Mouse (Mus musculus) limb, embryonic 14.5 days (tissue): Measurements from ENCODE around the gene Olfr1419. TPM values are rescaled to one million over a fixed set of nuclear protein-coding genes. Genes with fewer than 3 reads are reported as not detected.
"Not testable (repeated sequence)": the region's sequence is repeated elsewhere in the genome, so short reads cannot be mapped to it uniquely, and the experiment has no call there.

Source experiments
- ATAC-seq: fragments of 200-750 bp; cut with Nextera tagmentation; 2 replicates; pipeline ENCODE4 v1.8.0; 2017; ENCODE audit warnings: low read depth, moderate number of reproducible peaks, moderate TSS enrichment; ENCODE audit not compliant: low FRiP score
- DNase-seq: peaks from one replicate; pipeline ENCODE4 v3.0.0-alpha.2; 2015; ENCODE audit warnings: low spot score
- H3K27ac ChIP-seq: fragments of 300-500 bp; sonication (generic); replicated peaks from 2 replicates; pipeline ENCODE4 v1.5.1; 2014; ENCODE audit warnings: low read depth, mild to moderate bottlenecking, low read length, moderate library complexity, mixed read lengths
- H3K27me3 ChIP-seq: fragments of 300-500 bp; sonication (generic); 2 replicates; pipeline ENCODE4 v1.6.1; 2014; ENCODE audit warnings: low read length, mixed read lengths; ENCODE audit not compliant: control insufficient read depth, insufficient read depth
- H3K36me3 ChIP-seq: fragments of 300-500 bp; sonication (generic); 2 replicates; pipeline ENCODE4 v1.6.1; 2014; ENCODE audit warnings: mild to moderate bottlenecking, low read length, moderate library complexity, mixed read lengths; ENCODE audit not compliant: control insufficient read depth, insufficient read depth
- H3K4me1 ChIP-seq: fragments of 300-500 bp; sonication (generic); 2 replicates; pipeline ENCODE4 v1.6.1; 2014; ENCODE audit warnings: antibody characterized with exemption, low read length, mixed read lengths; ENCODE audit not compliant: control insufficient read depth, insufficient read depth
- H3K4me2 ChIP-seq: fragments of 300-500 bp; sonication (generic); replicated peaks from 2 replicates; pipeline ENCODE4 v1.6.1; 2014; ENCODE audit warnings: low read depth, mild to moderate bottlenecking, low read length, moderate library complexity; ENCODE audit not compliant: severe bottlenecking
- H3K4me3 ChIP-seq: fragments of 300-500 bp; sonication (generic); replicated peaks from 2 replicates; pipeline ENCODE4 v1.5.1; 2014; ENCODE audit warnings: low read length
- H3K9ac ChIP-seq: fragments of 300-500 bp; sonication (generic); 2 replicates; pipeline ENCODE4 v1.6.1; 2014; ENCODE audit warnings: mild to moderate bottlenecking, low read depth, low read length, moderate library complexity; ENCODE audit not compliant: severe bottlenecking
- H3K9me3 ChIP-seq: fragments of 300-500 bp; sonication (generic); 2 replicates; pipeline ENCODE4 v1.6.1; 2016; ENCODE audit warnings: low read length; ENCODE audit not compliant: control insufficient read depth
- POLR2A ChIP-seq: fragments of 200-500 bp; IDR thresholded peaks from 2 replicates; pipeline ENCODE4 v1.8.0; 2012; ENCODE audit warnings: inconsistent platforms, mild to moderate bottlenecking, moderate library complexity, borderline replicate concordance; ENCODE audit not compliant: insufficient read depth, insufficient read length; ENCODE audit errors: extremely low read depth
- WGBS: fragments of 180-500 bp; shearing (Covaris S2); extraction: QIAGEN DNeasy Blood & Tissue Kit; methylation state at CpG from one replicate; pipeline ENCODE4 v1.1.7; 2014; 5-methylcytosine and 5-hydroxymethylcytosine counted together
- polyA plus RNA-seq, 2 experiments: library from polyadenylated mRNA; depleted of rRNA in 1 of 2; stranded (reverse) in 1 of 2; unstranded in 1 of 2; fragments of >200 nt; fragmentation: Nextera tagmentation in 1 of 2; extraction: Ambion mirVana in 1 of 2; gene quantifications; 2 replicates each; pipeline versions ENCODE4 v1.2.1 to v1.2.3; 2012 to 2014

Olfr1419 gene
- 0.06 TPM in 1 of 2 replicates, not detected in the other for polyA plus RNA-seq (2012; rRNA removed)
- not detected in 2 replicates for polyA plus RNA-seq (2014; fragmentation: Nextera tagmentation; extraction: Ambion mirVana)

DNA sequence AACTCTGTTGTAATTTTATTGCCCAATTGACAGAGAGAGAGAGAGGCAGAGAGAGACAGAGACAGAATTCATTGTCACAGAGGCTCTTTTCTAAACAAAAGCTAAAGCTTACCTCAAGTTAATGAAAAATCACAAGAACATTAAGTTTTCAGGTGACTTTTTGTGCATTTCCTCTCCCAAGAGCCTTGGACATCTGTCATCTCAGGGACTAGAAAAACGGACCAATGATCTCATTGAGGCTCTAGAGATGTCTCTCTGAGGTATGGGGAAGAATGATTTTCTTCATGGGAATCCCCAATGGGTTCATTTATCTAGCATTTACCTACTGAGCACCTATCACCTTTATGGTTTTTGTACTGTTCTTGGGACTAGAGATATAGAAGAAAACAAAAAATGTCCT, at the start of gene Olfr1419:
Olfr1419 (minus strand) TSS at position 101 of the 400 bp plus-strand sequence.
- Histone ChIP-seq H3K36me3 (no peaks in the 10 kb centered on the region), H3K4me1 (no peaks in the 10 kb centered on the region), H3K9me3 (no peaks in the 10 kb centered on the region), H3K9ac (no peak within 1 kb of the TSS), H3K4me2 (no peak within 1 kb of the TSS), H3K4me3 (no peak within 1 kb of the TSS), H3K27ac (no peak within 1 kb of the TSS), H3K27me3 (no peaks in the 10 kb centered on the region)
- no peak for TF ChIP-seq POLR2A
- ATAC-seq (no peak), DNase-seq (no peak)
- WGBS: 49% methylated on average over 1 of the region's 1 CpGs

DNA sequence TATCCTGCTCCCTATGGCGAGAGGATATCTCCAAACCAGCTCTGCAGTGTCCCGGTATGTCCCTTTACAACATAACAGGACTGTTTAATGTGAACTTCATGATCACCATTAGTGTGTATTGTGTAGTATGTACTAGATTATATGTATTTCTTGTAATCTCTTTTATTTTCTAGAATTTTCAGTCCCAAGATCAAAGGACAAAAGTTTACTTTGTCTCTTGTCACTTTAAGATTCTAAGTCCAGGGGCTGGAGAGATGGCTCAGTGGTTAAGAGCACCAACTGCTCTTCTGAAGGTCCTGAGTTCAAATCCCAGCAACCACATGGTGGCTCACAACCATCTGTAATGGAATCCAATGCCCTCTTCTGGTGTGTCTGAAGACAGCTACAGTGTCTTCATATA, 47.6 kb upstream of the Olfr1419 start:
- not testable (repeated sequence) for H3K9me3 ChIP-seq, H3K9ac ChIP-seq, H3K4me1 ChIP-seq, H3K27me3 ChIP-seq, DNase-seq, H3K27ac ChIP-seq, H3K4me3 ChIP-seq, ATAC-seq, H3K4me2 ChIP-seq
- 100% methylated on average over 2 of the region's 2 CpGs for WGBS
- H3K36me3 ChIP-seq: peaks cover 66% of the 10 kb centered on the region

DNA sequence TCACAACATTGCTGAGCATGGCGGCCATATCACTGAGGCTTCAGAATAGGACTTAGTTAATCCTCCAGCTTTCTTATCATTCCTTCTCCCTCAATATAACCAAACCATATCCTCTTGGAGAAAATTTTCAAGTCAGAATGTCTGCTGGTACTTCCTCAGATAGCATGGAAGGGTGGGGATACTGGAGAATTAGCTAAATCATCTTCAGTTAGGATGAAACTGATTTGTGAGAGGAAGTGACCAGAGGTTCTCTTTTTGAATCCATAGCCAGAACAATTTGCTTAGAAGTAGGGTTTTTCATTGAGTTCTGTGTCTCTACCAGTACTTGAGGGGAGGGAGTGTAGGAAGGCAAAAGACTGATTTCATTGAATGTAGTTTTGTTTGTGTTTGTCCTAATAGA, 47.2 kb upstream of the Olfr1419 start:
- DNase-seq: no peak
- no peak overlapping the region for H3K27ac ChIP-seq

GRCm38 (mm10) chr19:11915804-11916203, 40.9 kb upstream of the Olfr1419 start:
- 60% methylated on average over 2 of the region's 2 CpGs for WGBS
- Histone ChIP-seq H3K4me2 (no peak overlapping the region), H3K9me3 (no peaks in the 10 kb centered on the region), H3K9ac (no peak overlapping the region), H3K27me3 (no peaks in the 10 kb centered on the region), H3K36me3 (peaks cover 32% of the 10 kb centered on the region), H3K4me3 (no peak overlapping the region), H3K27ac (no peak overlapping the region), H3K4me1 (peaks cover 9% of the 10 kb centered on the region)
- DNase-seq: peak; percentile 82
- TF ChIP-seq POLR2A: no peak
- no peak for ATAC-seq

More for the DNA sequence above, 47.2 kb upstream of the Olfr1419 start:
- no peak overlapping the region for H3K4me3 ChIP-seq
- ATAC-seq: no peak
- H3K9me3 ChIP-seq: no peaks in the 10 kb centered on the region
- no peaks in the 10 kb centered on the region for H3K27me3 ChIP-seq
- H3K9ac ChIP-seq: no peak overlapping the region
- no peaks in the 10 kb centered on the region for H3K4me1 ChIP-seq
- H3K4me2 ChIP-seq: no peak overlapping the region
- 85% methylated on average over 1 of the region's 1 CpGs for WGBS
- H3K36me3 ChIP-seq: peaks cover 62% of the 10 kb centered on the region
- TF ChIP-seq POLR2A: no peak

- under 1% methylated on average over 24 of the region's 54 CpGs for WGBS
- TF ChIP-seq POLR2A: no peak
These were observed 37.7 kb upstream of the Olfr1419 start for GRCm38 (mm10) chr19:11912533-11913121.

GRCm38 (mm10) chr19:11912037-11912532, 37.2 kb upstream of the Olfr1419 start, which contains the start of gene Patl1:
Gene Patl1 (plus strand): TSS chr19:11912399.
- DNase-seq: peak; percentile 99
- Histone ChIP-seq H3K27ac (peak within 1 kb of the TSS; percentile 90), H3K4me1 (peaks cover 9% of the 10 kb centered on the region), H3K4me3 (peak within 1 kb of the TSS; percentile 82), H3K9me3 (no peaks in the 10 kb centered on the region), H3K27me3 (no peaks in the 10 kb centered on the region), H3K9ac (peak within 1 kb of the TSS; percentile 85), H3K4me2 (peak within 1 kb of the TSS; percentile 77), H3K36me3 (peaks cover 18% of the 10 kb centered on the region; the same call in 1 of the 2 replicates)
- ATAC-seq: peak; percentile 97
- WGBS: under 1% methylated on average over 36 of the region's 53 CpGs
- TF ChIP-seq POLR2A: 0 out of 2 replicates have a peak, but pooled peaks have one; percentile 7

More at GRCm38 (mm10) chr19:11912533-11913121, 37.7 kb upstream of the Olfr1419 start:
- Histone ChIP-seq H3K4me1 (peaks cover 9% of the 10 kb centered on the region), H3K9me3 (no peaks in the 10 kb centered on the region), H3K27ac (peak overlapping the region; percentile 90), H3K4me3 (peak overlapping the region; percentile 82), H3K9ac (peak overlapping the region; percentile 85), H3K27me3 (no peaks in the 10 kb centered on the region), H3K4me2 (peak overlapping the region; percentile 77), H3K36me3 (peaks cover 18% of the 10 kb centered on the region; the same call in 1 of the 2 replicates)
- DNase-seq (peak; percentile 58), ATAC-seq (peak; percentile 56)
